Mouse (Mus musculus) lung, adult 2 months (tissue): Measurements from ENCODE around the gene Kif1bp.

Source experiments
- CTCF ChIP-seq: fragments of 200-500 bp; IDR thresholded peaks from 2 replicates; pipeline ENCODE4 v1.5.1; 2011; ENCODE audit warnings: mild to moderate bottlenecking, low read length, control low read depth; ENCODE audit not compliant: insufficient read depth
- POLR2A ChIP-seq: fragments of 200-500 bp; IDR thresholded peaks from 2 replicates; pipeline ENCODE4 v1.6.1; 2011; ENCODE audit warnings: low read depth, mild to moderate bottlenecking, control low read depth, low read length, borderline replicate concordance; ENCODE audit errors: extremely low read depth

DNA sequence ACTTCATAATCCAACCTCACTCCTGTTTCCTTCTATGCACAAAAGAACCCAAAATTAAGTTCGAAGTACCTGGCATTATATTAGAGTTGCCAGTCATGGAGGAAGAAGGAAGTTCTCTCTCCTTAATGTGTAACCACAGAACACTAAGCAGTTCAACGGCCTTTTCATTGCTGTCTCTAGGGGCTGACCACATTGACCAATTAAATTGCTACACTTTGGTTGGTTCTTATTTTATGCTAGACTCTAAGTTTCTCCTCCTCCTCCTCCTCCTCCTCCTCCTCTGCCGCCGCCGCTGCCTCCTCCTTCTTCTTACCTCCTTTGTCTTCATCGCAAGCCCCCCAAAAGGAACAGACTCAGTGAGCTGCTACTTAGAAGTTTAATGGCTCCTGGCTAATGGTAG, 66.7 kb downstream of the Kif1bp start:
- TF ChIP-seq CTCF (no peak), POLR2A (no peak)
